Mouse (Mus musculus) CD8-positive naive resting alpha-beta T cell, adult 57 days (primary cell): Measurements from ENCODE around the gene Gm21876. TPM values are rescaled to one million over a fixed set of nuclear protein-coding genes. Genes with fewer than 3 reads are reported as not detected.

Experiments used
- total RNA-seq: library from RNA; stranded (reverse); gene quantifications from one replicate; pipeline ENCODE4 v1.2.4, GENCODE M21; 2023

Gene Gm21876
- not detected for total RNA-seq

GRCm38 (mm10) chrX:21175553-21175952, at the start of gene Gm21876:
Gm21876 (minus strand) TSS chrX:21175653.

Other genes starting within 250 kb of the Gm21876 start
- 15.6 TPM for gene Cfp, start 244.1 kb downstream of the Gm21876 start, total RNA-seq
- gene Elk1, start 225.0 kb downstream of the Gm21876 start, total RNA-seq, result 15.2 TPM
- gene Uxt, start 213.6 kb downstream of the Gm21876 start, total RNA-seq, result 35.2 TPM
- gene Zfp182, start 113.3 kb downstream of the Gm21876 start, total RNA-seq, result 23.3 TPM
- gene Spaca5, start 107.2 kb downstream of the Gm21876 start, total RNA-seq, result not detected
- 0.98 TPM for gene Zfp300, start 86.1 kb downstream of the Gm21876 start, total RNA-seq
- gene Ssxa1, start 59.8 kb downstream of the Gm21876 start, total RNA-seq, result not detected